In genomic region chr11:89186911-89187621, GRCm38 (mm10) we compare ENCODE assay signal across 8 mouse cellular contexts.
DNase-seq lines count a peak whose midpoint lies in the region; ATAC-seq lines count a peak whose summit lies in the region.

No protein-coding gene starts in this region.

- 3% methylated on average over 26 of the region's 26 CpGs for WGBS in lung, embryonic 15.5 days

- H3K4me1 ChIP-seq in lung, embryonic 15.5 days: peaks cover 31% of the 10 kb centered on the region

- H3K27me3 ChIP-seq in lung, embryonic 15.5 days: no peaks in the 10 kb centered on the region

- no peaks in the 10 kb centered on the region for H3K9me3 ChIP-seq in lung, embryonic 15.5 days

- peak; percentile 91 for DNase-seq in Muller cell, postnatal 12 days (ENCODE audit: inconsistent ontology term)
- peak; percentile 74 to 85 for DNase-seq in cerebellum, postnatal 10 days
- peak; percentile 39 to 55 for DNase-seq in frontal cortex, postnatal 10 days (ENCODE audit: low spot score in 2 of 2)
- DNase-seq in heart, postnatal 4 days: peak; percentile 81
- DNase-seq in layer of hippocampus, adult 8-10 months (ENCODE audit: low spot score in 2 of 2): peak; percentile 7 to 11
- DNase-seq in retina, postnatal 1 day: peak; percentile 87
- DNase-seq in spleen, postnatal 10 days (ENCODE audit: low spot score in 2 of 2): no peak

- peak overlapping the region; percentile 74 for H3K27ac ChIP-seq in lung, embryonic 15.5 days

- peak overlapping the region; percentile 45 for H3K4me2 ChIP-seq in lung, embryonic 15.5 days

- no peaks in the 10 kb centered on the region for H3K36me3 ChIP-seq in lung, embryonic 15.5 days

- peak; percentile 93 for ATAC-seq in lung, embryonic 15.5 days (ENCODE audit: borderline replicate concordance, extremely low read depth, low FRiP score, low TSS enrichment)

- H3K4me3 ChIP-seq in lung, embryonic 15.5 days: peak overlapping the region; percentile 14

- no peak overlapping the region for H3K9ac ChIP-seq in lung, embryonic 15.5 days

Comparison
In these comparisons a context has a peak if more than half of its experiments do, and no peak if none do; other contexts are left out.
1. DNase-seq: peak in Muller cell, postnatal 12 days (single experiment), cerebellum, postnatal 10 days (2 of 2), frontal cortex, postnatal 10 days (2 of 2), heart, postnatal 4 days (single experiment), layer of hippocampus, adult 8-10 months (2 of 2) and retina, postnatal 1 day (single experiment); none in spleen, postnatal 10 days (0 of 2).